Mouse (Mus musculus): ENCODE measurements at regions not wholly inside any gene's neighbourhood (a gene's known extent, or its start where the extent isn't known, plus 50 kb on each side); places are given as distances from the start of the nearest gene placed in this dataset.

GRCm38 (mm10) chr12:119088666-119089065 is 122.4 kb upstream of the Abcb5 start:
- Histone ChIP-seq H3K4me3 (ENCODE audit: low read depth, low read length) (no peak overlapping the region), H3K27ac (ENCODE audit: insufficient read depth, low read length) (no peak overlapping the region), H3K27me3 (ENCODE audit: control insufficient read depth, insufficient read depth, low read length, poor library complexity, severe bottlenecking) (no peaks in the 10 kb centered on the region), H3K9me3 (replicated peaks; ENCODE audit: control insufficient read depth, insufficient read depth, low read length, poor library complexity, severe bottlenecking) (no peaks in the 10 kb centered on the region), H3K36me3 (ENCODE audit: control insufficient read depth, insufficient read depth, low read length, poor library complexity, severe bottlenecking) (no peaks in the 10 kb centered on the region), H3K9ac (ENCODE audit: low read depth, poor library complexity, severe bottlenecking) (no peak overlapping the region), H3K4me1 (ENCODE audit: control insufficient read depth, insufficient read depth, low read length) (no peaks in the 10 kb centered on the region)
- TF ChIP-seq EP300 (IDR thresholded peaks at IDR 0.05; ENCODE audit: insufficient read depth, low read depth, low read length) (no peak), POLR2A (IDR thresholded peaks at IDR 0.05; ENCODE audit: insufficient read depth, low read length) (no peak), CTCF (IDR thresholded peaks at IDR 0.05; ENCODE audit: low read depth, low read length) (no peak)

- Histone ChIP-seq H3K27ac (ENCODE audit: insufficient read depth, low read length) (no peak overlapping the region), H3K36me3 (ENCODE audit: control insufficient read depth, insufficient read depth, low read length, poor library complexity, severe bottlenecking) (no peaks in the 10 kb centered on the region), H3K9me3 (replicated peaks; ENCODE audit: control insufficient read depth, insufficient read depth, low read length, poor library complexity, severe bottlenecking) (no peaks in the 10 kb centered on the region), H3K4me3 (ENCODE audit: low read depth, low read length) (no peak overlapping the region), H3K9ac (ENCODE audit: low read depth, poor library complexity, severe bottlenecking) (no peak overlapping the region), H3K4me1 (ENCODE audit: control insufficient read depth, insufficient read depth, low read length) (no peaks in the 10 kb centered on the region), H3K27me3 (ENCODE audit: control insufficient read depth, insufficient read depth, low read length, poor library complexity, severe bottlenecking) (no peaks in the 10 kb centered on the region)
- TF ChIP-seq POLR2A (IDR thresholded peaks at IDR 0.05; ENCODE audit: insufficient read depth, low read length), result no peak
- TF ChIP-seq EP300 (IDR thresholded peaks at IDR 0.05; ENCODE audit: insufficient read depth, low read depth, low read length), result no peak
- no peak for TF ChIP-seq CTCF (IDR thresholded peaks at IDR 0.05; ENCODE audit: low read depth, low read length)
Observed at GRCm38 (mm10) chr12:119084814-119085213, 118.6 kb upstream of the Abcb5 start.

- H3K4me1 ChIP-seq (ENCODE audit: control insufficient read depth, insufficient read depth, low read length), result no peaks in the 10 kb centered on the region
- no peak overlapping the region for H3K4me3 ChIP-seq (ENCODE audit: low read depth, low read length)
- H3K27me3 ChIP-seq (ENCODE audit: control insufficient read depth, insufficient read depth, low read length, poor library complexity, severe bottlenecking), result no peaks in the 10 kb centered on the region
- TF ChIP-seq EP300 (IDR thresholded peaks at IDR 0.05; ENCODE audit: insufficient read depth, low read depth, low read length), result no peak
- TF ChIP-seq CTCF (IDR thresholded peaks at IDR 0.05; ENCODE audit: low read depth, low read length), result no peak
- TF ChIP-seq POLR2A (IDR thresholded peaks at IDR 0.05; ENCODE audit: insufficient read depth, low read length), result no peak
- H3K9me3 ChIP-seq (replicated peaks; ENCODE audit: control insufficient read depth, insufficient read depth, low read length, poor library complexity, severe bottlenecking), result no peaks in the 10 kb centered on the region
- no peaks in the 10 kb centered on the region for H3K36me3 ChIP-seq (ENCODE audit: control insufficient read depth, insufficient read depth, low read length, poor library complexity, severe bottlenecking)
- no peak overlapping the region for H3K27ac ChIP-seq (ENCODE audit: insufficient read depth, low read length)
- no peak overlapping the region for H3K9ac ChIP-seq (ENCODE audit: low read depth, poor library complexity, severe bottlenecking)
Observed at GRCm38 (mm10) chr12:119082781-119083180, 116.6 kb upstream of the Abcb5 start.

GRCm38 (mm10) chr12:119075825-119076224 is 109.6 kb upstream of the Abcb5 start:
- no peaks in the 10 kb centered on the region for H3K4me1 ChIP-seq (ENCODE audit: control insufficient read depth, insufficient read depth, low read length)
- H3K9ac ChIP-seq (ENCODE audit: low read depth, poor library complexity, severe bottlenecking), result no peak overlapping the region
- no peaks in the 10 kb centered on the region for H3K9me3 ChIP-seq (replicated peaks; ENCODE audit: control insufficient read depth, insufficient read depth, low read length, poor library complexity, severe bottlenecking)
- TF ChIP-seq CTCF (IDR thresholded peaks at IDR 0.05; ENCODE audit: low read depth, low read length) (no peak), POLR2A (IDR thresholded peaks at IDR 0.05; ENCODE audit: insufficient read depth, low read length) (no peak), EP300 (IDR thresholded peaks at IDR 0.05; ENCODE audit: insufficient read depth, low read depth, low read length) (no peak)
- H3K27me3 ChIP-seq (ENCODE audit: control insufficient read depth, insufficient read depth, low read length, poor library complexity, severe bottlenecking), result no peaks in the 10 kb centered on the region
- no peak overlapping the region for H3K4me3 ChIP-seq (ENCODE audit: low read depth, low read length)
- H3K36me3 ChIP-seq (ENCODE audit: control insufficient read depth, insufficient read depth, low read length, poor library complexity, severe bottlenecking), result no peaks in the 10 kb centered on the region
- no peak overlapping the region for H3K27ac ChIP-seq (ENCODE audit: insufficient read depth, low read length)

GRCm38 (mm10) chr12:119074742-119075478 is 108.7 kb upstream of the Abcb5 start:
- TF ChIP-seq EP300 (IDR thresholded peaks at IDR 0.05; ENCODE audit: insufficient read depth, low read depth, low read length), result no peak
- TF ChIP-seq POLR2A (IDR thresholded peaks at IDR 0.05; ENCODE audit: insufficient read depth, low read length), result no peak
- no peak for TF ChIP-seq CTCF (IDR thresholded peaks at IDR 0.05; ENCODE audit: low read depth, low read length)
- H3K9ac ChIP-seq (ENCODE audit: low read depth, poor library complexity, severe bottlenecking), result no peak overlapping the region
- H3K4me3 ChIP-seq (ENCODE audit: low read depth, low read length), result no peak overlapping the region
- no peaks in the 10 kb centered on the region for H3K36me3 ChIP-seq (ENCODE audit: control insufficient read depth, insufficient read depth, low read length, poor library complexity, severe bottlenecking)
- no peak overlapping the region for H3K27ac ChIP-seq (ENCODE audit: insufficient read depth, low read length)
- no peaks in the 10 kb centered on the region for H3K9me3 ChIP-seq (replicated peaks; ENCODE audit: control insufficient read depth, insufficient read depth, low read length, poor library complexity, severe bottlenecking)
- no peaks in the 10 kb centered on the region for H3K27me3 ChIP-seq (ENCODE audit: control insufficient read depth, insufficient read depth, low read length, poor library complexity, severe bottlenecking)
- no peaks in the 10 kb centered on the region for H3K4me1 ChIP-seq (ENCODE audit: control insufficient read depth, insufficient read depth, low read length)

GRCm38 (mm10) chr12:119074147-119074546 is 107.9 kb upstream of the Abcb5 start:
- no peak for TF ChIP-seq EP300 (IDR thresholded peaks at IDR 0.05; ENCODE audit: insufficient read depth, low read depth, low read length)
- no peak for TF ChIP-seq POLR2A (IDR thresholded peaks at IDR 0.05; ENCODE audit: insufficient read depth, low read length)
- no peak for TF ChIP-seq CTCF (IDR thresholded peaks at IDR 0.05; ENCODE audit: low read depth, low read length)
- Histone ChIP-seq H3K9ac (ENCODE audit: low read depth, poor library complexity, severe bottlenecking) (no peak overlapping the region), H3K4me3 (ENCODE audit: low read depth, low read length) (no peak overlapping the region), H3K9me3 (replicated peaks; ENCODE audit: control insufficient read depth, insufficient read depth, low read length, poor library complexity, severe bottlenecking) (no peaks in the 10 kb centered on the region), H3K27me3 (ENCODE audit: control insufficient read depth, insufficient read depth, low read length, poor library complexity, severe bottlenecking) (no peaks in the 10 kb centered on the region), H3K36me3 (ENCODE audit: control insufficient read depth, insufficient read depth, low read length, poor library complexity, severe bottlenecking) (no peaks in the 10 kb centered on the region), H3K4me1 (ENCODE audit: control insufficient read depth, insufficient read depth, low read length) (no peaks in the 10 kb centered on the region), H3K27ac (ENCODE audit: insufficient read depth, low read length) (no peak overlapping the region)

Measured in ES-Bruce4 (cell line).